Mouse (Mus musculus) liver, embryonic 13.5 days (tissue): ENCODE measurements around the gene Gorab. TPM values are rescaled to one million over a fixed set of nuclear protein-coding genes. Genes with fewer than 3 reads are reported as not detected.

Experiments
- ATAC-seq: fragments of 200-750 bp; cut with Nextera tagmentation; 2 replicates; pipeline ENCODE4 v1.8.0; 2017; ENCODE audit warnings: low read depth, mild to moderate bottlenecking, moderate number of reproducible peaks, moderate library complexity
- DNase-seq: peaks from one replicate; pipeline ENCODE4 v3.0.0; 2022
- H3K27ac ChIP-seq: fragments of 300-500 bp; sonication (generic); 2 replicates; pipeline ENCODE4 v1.5.1; 2015; ENCODE audit warnings: moderate library complexity, mild to moderate bottlenecking, inconsistent platforms
- H3K27me3 ChIP-seq: fragments of 300-500 bp; sonication (generic); 2 replicates; pipeline ENCODE4 v1.6.1; 2015; ENCODE audit warnings: mild to moderate bottlenecking, inconsistent platforms
- H3K36me3 ChIP-seq: fragments of 300-500 bp; sonication (generic); 2 replicates; pipeline ENCODE4 v1.6.1; 2015; ENCODE audit warnings: mild to moderate bottlenecking, inconsistent platforms
- H3K4me1 ChIP-seq: fragments of 300-500 bp; sonication (generic); replicated peaks from 2 replicates; pipeline ENCODE4 v1.6.1; 2015; ENCODE audit warnings: inconsistent platforms
- H3K4me2 ChIP-seq: fragments of 300-500 bp; sonication (generic); 2 replicates; pipeline ENCODE4 v1.6.1; 2015; ENCODE audit warnings: inconsistent platforms, mild to moderate bottlenecking, moderate library complexity
- H3K4me3 ChIP-seq: fragments of 300-500 bp; sonication (generic); replicated peaks from 2 replicates; pipeline ENCODE4 v1.5.1; 2015; ENCODE audit warnings: mild to moderate bottlenecking, inconsistent platforms
- H3K9ac ChIP-seq: fragments of 300-500 bp; sonication (generic); 2 replicates; pipeline ENCODE4 v1.6.1; 2015; ENCODE audit warnings: mild to moderate bottlenecking, inconsistent platforms
- H3K9me3 ChIP-seq: fragments of 300-500 bp; sonication (generic); replicated peaks from 2 replicates; pipeline ENCODE4 v1.6.1; 2016; ENCODE audit warnings: inconsistent platforms
- WGBS: fragments of 180-500 bp; shearing (Covaris S2); methylation state at CpG from one replicate; pipeline ENCODE4 v1.1.7; 2015; ENCODE audit not compliant: insufficient replicate concordance; 5-methylcytosine and 5-hydroxymethylcytosine counted together
- polyA plus RNA-seq: library from polyadenylated mRNA; unstranded; fragments of >200 nt; fragmentation: Nextera tagmentation; extraction: Ambion mirVana; gene quantifications from 2 replicates; pipeline ENCODE4 v1.2.1, GENCODE M21; 2015

Gene Gorab
- polyA plus RNA-seq = 5.1 and 5.7 TPM in 2 replicates

- DNase-seq = peak; percentile 89
- no peaks in the 10 kb centered on the region for H3K36me3 ChIP-seq
- H3K4me2 ChIP-seq = peak within 1 kb of the TSS; percentile 79
- under 1% methylated on average over 28 of the region's 28 CpGs for WGBS
- H3K27ac ChIP-seq = no peak within 1 kb of the TSS; the same call in 1 of the 2 replicates
- H3K9ac ChIP-seq = peak within 1 kb of the TSS; percentile 80
- peak within 1 kb of the TSS; percentile 79 for H3K4me3 ChIP-seq
- H3K4me1 ChIP-seq = peaks cover 14% of the 10 kb centered on the region
- H3K9me3 ChIP-seq = no peaks in the 10 kb centered on the region
- peak; percentile 100 for ATAC-seq
- no peaks in the 10 kb centered on the region for H3K27me3 ChIP-seq
These were observed at the start of gene Gorab for GRCm38 (mm10) chr1:163403498-163404126. Gorab (minus strand) TSS chr1:163403669.

GRCm38 (mm10) chr1:163443832-163444231, 40.4 kb upstream of the Gorab start:
- DNase-seq = no peak
- no peak overlapping the region for H3K9ac ChIP-seq
- no peak for ATAC-seq
- H3K36me3 ChIP-seq = no peaks in the 10 kb centered on the region
- no peaks in the 10 kb centered on the region for H3K4me1 ChIP-seq
- H3K9me3 ChIP-seq = no peaks in the 10 kb centered on the region
- WGBS = 3% methylated on average over 3 of the region's 3 CpGs
- H3K4me3 ChIP-seq = no peak overlapping the region
- no peak overlapping the region for H3K27ac ChIP-seq
- H3K27me3 ChIP-seq = no peaks in the 10 kb centered on the region
- H3K4me2 ChIP-seq = no peak overlapping the region

GRCm38 (mm10) chr1:163439002-163439401, 35.5 kb upstream of the Gorab start:
- no peaks in the 10 kb centered on the region for H3K4me1 ChIP-seq
- H3K4me2 ChIP-seq = no peak overlapping the region
- H3K9ac ChIP-seq = no peak overlapping the region
- H3K27ac ChIP-seq = no peak overlapping the region
- ATAC-seq = no peak
- no peaks in the 10 kb centered on the region for H3K27me3 ChIP-seq
- no peaks in the 10 kb centered on the region for H3K36me3 ChIP-seq
- no peak for DNase-seq
- 35% methylated on average over 2 of the region's 2 CpGs for WGBS
- H3K9me3 ChIP-seq = no peaks in the 10 kb centered on the region
- H3K4me3 ChIP-seq = no peak overlapping the region

GRCm38 (mm10) chr1:163423467-163424014, 20.1 kb upstream of the Gorab start:
- Histone ChIP-seq H3K4me2 (no peak overlapping the region), H3K9ac (no peak overlapping the region), H3K27me3 (no peaks in the 10 kb centered on the region), H3K36me3 (no peaks in the 10 kb centered on the region), H3K27ac (no peak overlapping the region), H3K4me1 (no peaks in the 10 kb centered on the region), H3K9me3 (no peaks in the 10 kb centered on the region), H3K4me3 (no peak overlapping the region)
- 69% methylated on average over 8 of the region's 8 CpGs for WGBS
- ATAC-seq = no peak
- no peak for DNase-seq

GRCm38 (mm10) chr1:163417191-163417590, 13.7 kb upstream of the Gorab start:
- ATAC-seq = no peak
- no peak overlapping the region for H3K9ac ChIP-seq
- DNase-seq = no peak
- no peak overlapping the region for H3K27ac ChIP-seq
- no peaks in the 10 kb centered on the region for H3K27me3 ChIP-seq
- H3K4me3 ChIP-seq = no peak overlapping the region
- H3K36me3 ChIP-seq = no peaks in the 10 kb centered on the region
- no peaks in the 10 kb centered on the region for H3K4me1 ChIP-seq
- no peak overlapping the region for H3K4me2 ChIP-seq
- 45% methylated on average over 2 of the region's 2 CpGs for WGBS
- no peaks in the 10 kb centered on the region for H3K9me3 ChIP-seq

GRCm38 (mm10) chr1:163414200-163414599, 10.7 kb upstream of the Gorab start:
- no peak overlapping the region for H3K4me3 ChIP-seq

GRCm38 (mm10) chr1:163406203-163406602, 2.7 kb upstream of the Gorab start:
- Histone ChIP-seq H3K9me3 (no peaks in the 10 kb centered on the region), H3K4me1 (peaks cover 14% of the 10 kb centered on the region), H3K36me3 (no peaks in the 10 kb centered on the region), H3K27me3 (no peaks in the 10 kb centered on the region), H3K4me2 (no peak overlapping the region), H3K9ac (no peak overlapping the region), H3K4me3 (no peak overlapping the region), H3K27ac (no peak overlapping the region)
- WGBS = 63% methylated on average over 3 of the region's 3 CpGs
- ATAC-seq = no peak
- no peak for DNase-seq

More at GRCm38 (mm10) chr1:163414200-163414599, 10.7 kb upstream of the Gorab start:
- Histone ChIP-seq H3K27me3 (no peaks in the 10 kb centered on the region), H3K9ac (no peak overlapping the region), H3K4me1 (no peaks in the 10 kb centered on the region), H3K36me3 (no peaks in the 10 kb centered on the region), H3K27ac (no peak overlapping the region), H3K9me3 (no peaks in the 10 kb centered on the region), H3K4me2 (no peak overlapping the region)
- no peak for ATAC-seq
- no peak for DNase-seq
- 64% methylated on average over 2 of the region's 2 CpGs for WGBS

- Histone ChIP-seq H3K36me3 (peaks cover 53% of the 10 kb centered on the region), H3K4me3 (no peak overlapping the region), H3K4me1 (no peaks in the 10 kb centered on the region), H3K9ac (no peak overlapping the region), H3K9me3 (no peaks in the 10 kb centered on the region), H3K27me3 (no peaks in the 10 kb centered on the region), H3K27ac (no peak overlapping the region), H3K4me2 (no peak overlapping the region)
- DNase-seq (no peak), ATAC-seq (no peak)
- 81% methylated on average over 6 of the region's 6 CpGs for WGBS
These were observed 12.1 kb downstream of the Gorab start for GRCm38 (mm10) chr1:163391321-163391720.

- Histone ChIP-seq H3K9ac (no peak overlapping the region), H3K36me3 (peaks cover 54% of the 10 kb centered on the region), H3K4me2 (no peak overlapping the region), H3K9me3 (no peaks in the 10 kb centered on the region), H3K27ac (no peak overlapping the region), H3K4me1 (no peaks in the 10 kb centered on the region), H3K27me3 (no peaks in the 10 kb centered on the region), H3K4me3 (no peak overlapping the region)
- 50% methylated on average over 4 of the region's 4 CpGs for WGBS
- ATAC-seq (no peak), DNase-seq (no peak)
These were observed 13.4 kb downstream of the Gorab start for GRCm38 (mm10) chr1:163390044-163390443.

- peaks cover 6% of the 10 kb centered on the region; the same call in 1 of the 2 replicates for H3K4me1 ChIP-seq
- H3K4me3 ChIP-seq = no peak overlapping the region
- 79% methylated on average over 9 of the region's 9 CpGs for WGBS
- peaks cover 26% of the 10 kb centered on the region for H3K36me3 ChIP-seq
- DNase-seq (no peak), ATAC-seq (no peak)
- H3K9ac ChIP-seq = no peak overlapping the region
- H3K27me3 ChIP-seq = no peaks in the 10 kb centered on the region
- H3K27ac ChIP-seq = no peak overlapping the region
- H3K4me2 ChIP-seq = no peak overlapping the region
- no peaks in the 10 kb centered on the region for H3K9me3 ChIP-seq
These were observed 17.3 kb downstream of the Gorab start for GRCm38 (mm10) chr1:163386196-163386595.

GRCm38 (mm10) chr1:163383442-163384027, 19.9 kb downstream of the Gorab start:
- ATAC-seq (peak; percentile 79), DNase-seq (no peak)
- Histone ChIP-seq H3K4me3 (no peak overlapping the region), H3K36me3 (peaks cover 18% of the 10 kb centered on the region), H3K4me1 (peaks cover 6% of the 10 kb centered on the region; the same call in 1 of the 2 replicates), H3K27ac (no peak overlapping the region), H3K4me2 (no peak overlapping the region), H3K27me3 (no peaks in the 10 kb centered on the region), H3K9me3 (no peaks in the 10 kb centered on the region), H3K9ac (no peak overlapping the region)
- 23% methylated on average over 5 of the region's 5 CpGs for WGBS
